Mouse (Mus musculus) CH12F3 (cell line): ENCODE measurements at regions not wholly inside any gene's neighbourhood (a gene's known extent, or its start where the extent isn't known, plus 50 kb on each side); places are given as distances from the start of the nearest gene placed in this dataset.

Experiments
- in situ Hi-C: fragments of 300-500 bp; cut with MboI; formaldehyde crosslinking; loops from 2 replicates; pipeline ENCODE4 v1.14.3; 2020; ENCODE audit warnings: low sequenced_read_pairs

DNA sequence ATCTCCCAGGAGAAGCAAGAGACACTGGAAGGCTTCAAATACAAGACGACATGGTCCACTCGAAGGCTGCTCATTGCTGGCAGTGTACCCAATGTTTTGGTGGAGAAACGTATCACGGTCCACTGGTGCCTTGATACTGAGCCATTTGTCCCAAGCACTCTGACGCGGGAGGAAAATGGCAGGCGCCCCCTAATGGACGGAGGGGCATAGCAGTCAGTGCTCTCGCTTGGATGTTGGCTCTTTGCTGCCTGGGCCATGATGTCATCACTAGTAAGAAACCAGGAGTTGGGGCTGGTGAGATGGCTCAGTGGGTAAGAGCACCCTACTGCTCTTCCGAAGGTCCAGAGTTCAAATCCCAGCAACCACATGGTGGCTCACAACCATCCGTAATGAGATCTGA is 83.5 kb upstream of the Zfp618 start:
- in situ Hi-C loops: no loop called here

DNA sequence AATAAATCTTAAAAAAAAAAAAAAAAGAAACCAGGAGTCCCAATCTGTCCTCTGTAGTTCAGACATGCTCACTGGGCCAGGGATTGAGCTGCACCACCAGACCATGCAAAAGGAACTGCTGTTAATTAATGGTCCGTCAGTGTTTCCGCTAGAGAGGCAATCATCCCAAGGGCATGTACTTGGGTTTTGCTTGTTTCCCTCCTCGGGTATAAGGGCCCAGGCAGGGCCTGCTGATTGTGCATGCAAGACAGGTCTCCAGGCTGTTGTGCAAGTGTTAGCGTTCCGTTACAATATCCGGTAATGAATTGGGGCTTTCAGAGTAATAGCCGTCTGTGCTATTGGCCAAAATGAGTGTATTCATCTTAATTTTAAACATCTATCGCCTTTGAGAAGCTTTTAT is 83.1 kb upstream of the Zfp618 start:
- in situ Hi-C loops: no loop called here

DNA sequence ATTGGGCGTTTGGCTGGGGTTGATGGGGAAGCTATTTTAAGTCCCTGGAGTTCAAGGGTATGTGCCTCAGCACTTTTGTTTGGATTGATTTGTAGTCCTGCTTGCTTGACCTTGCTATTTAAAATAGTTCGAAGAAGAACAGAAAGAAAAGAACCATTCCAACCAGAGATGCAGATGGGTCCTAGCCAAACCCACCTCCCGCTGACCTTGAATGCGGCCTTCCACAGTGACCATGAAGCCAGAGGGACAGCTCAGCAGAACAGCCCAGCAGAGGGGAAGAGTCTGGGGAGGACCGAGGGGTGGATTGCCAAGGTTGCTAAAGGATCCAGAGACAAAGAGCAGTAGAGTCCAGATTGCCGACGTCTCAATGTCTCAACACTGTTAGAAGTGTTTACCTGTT is 76.6 kb upstream of the Zfp618 start:
- in situ Hi-C loops: no loop called here

DNA sequence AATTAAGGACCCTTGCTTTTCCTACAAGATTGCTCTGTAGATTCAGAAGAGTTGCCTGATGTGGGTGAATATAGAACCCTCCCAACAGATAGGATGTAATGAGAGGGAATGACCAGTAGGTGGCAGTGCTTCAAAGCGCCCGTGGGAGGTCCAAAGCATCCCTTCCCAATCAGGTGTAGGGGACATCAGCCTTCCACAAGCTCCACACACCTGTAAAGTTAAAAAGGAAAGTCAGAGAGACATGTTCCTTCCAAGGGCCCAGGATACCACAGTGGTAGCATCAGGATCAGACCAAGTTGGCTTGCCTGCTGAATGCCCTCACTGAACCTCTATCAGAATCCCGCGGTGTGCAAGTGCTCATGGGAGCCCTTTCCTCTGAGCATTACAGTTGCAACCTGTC is 75.7 kb upstream of the Zfp618 start:
- in situ Hi-C loops: no loop called here

- in situ Hi-C loops: no loop called here
Measured at GRCm38 (mm10) chr4:62890588-62891580, 74.5 kb upstream of the Zfp618 start.

- in situ Hi-C loops: loop anchor here (10.0 kb wide), 1 partner anchor 202 kb away; no protein-coding TSS in a partner anchor
Measured at GRCm38 (mm10) chr4:62912891-62913290, 52.5 kb upstream of the Zfp618 start.
